Mouse (Mus musculus) c-Kit-positive CD71-negative TER-119-negative erythroid progenitor cells, embryonic 14.5 days (primary cell): ENCODE data around the gene Reck.

Experiments used
- DNase-seq: peaks from one replicate; pipeline ENCODE4 v3.0.0-alpha.2; 2013; ENCODE audit warnings: low read depth

Reck gene

GRCm38 (mm10) chr4:43906443-43906842, 31.1 kb downstream of the Reck start:
- peak; percentile 73 for DNase-seq

GRCm38 (mm10) chr4:43918221-43918620, 42.9 kb downstream of the Reck start:
- DNase-seq: no peak

DNA sequence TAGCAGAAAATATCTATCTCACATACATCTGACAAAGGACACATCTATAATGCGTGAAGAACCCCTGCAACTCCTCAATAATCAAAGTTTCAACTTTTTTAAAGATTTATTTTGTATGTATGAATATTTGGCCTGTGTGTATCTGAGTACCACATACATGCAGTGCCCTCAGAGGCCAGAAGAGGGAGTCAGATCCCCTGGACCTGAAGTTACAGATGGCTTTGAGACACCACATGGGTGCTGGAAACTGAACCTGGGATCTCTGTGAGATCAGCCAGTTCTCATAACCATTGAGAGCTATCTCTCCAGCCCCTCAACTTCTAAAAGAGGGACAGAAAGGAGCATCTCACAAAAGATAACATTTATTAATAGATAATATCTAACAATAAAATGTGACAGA, 45.3 kb downstream of the Reck start:
- DNase-seq: no peak

DNA sequence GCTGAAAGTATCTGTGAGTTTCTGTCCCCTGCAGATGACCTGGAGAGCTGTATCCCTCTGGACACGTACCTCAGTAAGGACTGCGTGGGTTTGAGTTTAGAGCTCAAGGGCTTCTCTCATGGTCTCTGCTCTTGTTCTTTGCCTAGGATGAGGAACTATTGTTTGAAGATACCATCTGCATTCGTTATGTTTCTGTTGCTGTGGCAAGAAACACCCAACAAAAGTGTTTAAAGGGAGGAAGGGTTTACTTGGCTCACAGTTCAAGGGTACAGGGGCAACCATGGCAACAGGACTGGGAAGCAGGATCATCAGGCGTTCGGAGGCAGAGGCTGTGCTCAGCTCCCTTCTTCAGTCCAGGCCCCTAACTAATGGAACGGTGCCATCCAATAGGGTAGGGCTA, 49.8 kb downstream of the Reck start:
- no peak for DNase-seq

DNA sequence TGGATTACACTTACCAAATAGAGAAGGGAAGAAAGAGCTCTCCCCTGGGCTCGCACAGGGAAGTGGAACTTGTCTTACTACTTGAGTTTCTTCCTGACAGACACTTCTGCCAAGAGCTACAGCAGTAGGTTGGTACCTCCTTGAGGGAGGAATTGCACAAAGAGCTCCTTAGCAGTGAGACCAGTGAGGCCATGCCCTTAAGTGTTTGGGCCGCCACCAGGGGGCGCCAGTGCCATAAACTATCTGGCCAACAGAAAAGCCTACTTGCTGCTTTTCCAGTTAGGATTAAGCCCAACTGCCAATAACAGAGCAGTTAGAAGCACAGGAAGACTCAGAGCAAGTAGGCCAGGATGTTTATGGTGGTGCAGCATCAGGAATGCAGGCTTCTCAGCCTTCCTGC, 50.4 kb downstream of the Reck start:
- peak; percentile 76 for DNase-seq

DNA sequence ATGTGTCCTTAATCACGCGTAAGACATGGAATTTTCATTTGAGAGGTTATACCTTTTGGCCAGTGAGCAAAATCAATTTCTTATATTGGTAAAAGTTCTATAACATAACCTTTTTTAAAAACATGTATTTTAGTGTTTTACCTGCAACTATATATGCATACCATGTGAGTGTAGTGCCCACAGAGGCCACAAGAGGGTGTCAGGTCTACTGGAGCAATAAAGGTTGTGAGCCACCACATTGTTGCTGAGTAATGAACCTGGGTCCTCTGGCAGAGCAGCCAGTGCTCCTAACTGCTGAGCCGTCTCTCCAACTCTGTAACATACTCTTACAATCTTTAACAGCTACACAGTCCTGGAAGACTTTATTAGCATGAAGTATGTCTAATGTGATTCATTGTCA, 52.5 kb downstream of the Reck start:
- no peak for DNase-seq

DNA sequence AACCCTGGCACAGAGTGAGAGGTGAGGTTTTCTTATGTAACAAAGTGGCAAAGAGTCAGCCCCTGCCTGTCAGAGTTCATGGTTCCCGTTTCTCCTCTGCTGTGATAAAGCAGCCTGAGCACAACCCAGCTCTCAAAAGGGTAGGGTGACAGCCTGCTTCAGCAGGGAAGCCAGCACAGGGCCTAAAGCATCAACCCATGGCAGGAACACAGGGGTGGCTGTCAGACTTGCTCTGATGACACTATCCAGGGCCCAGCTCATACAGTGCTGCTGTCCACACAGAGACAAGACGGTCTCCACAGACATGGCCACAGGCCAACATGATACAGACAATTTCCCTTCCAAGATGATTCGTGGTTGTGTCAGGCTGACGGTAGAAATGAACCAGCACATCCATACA, 56.5 kb downstream of the Reck start:
- DNase-seq: no peak

GRCm38 (mm10) chr4:43936186-43936585, 60.9 kb downstream of the Reck start:
- DNase-seq: no peak

DNA sequence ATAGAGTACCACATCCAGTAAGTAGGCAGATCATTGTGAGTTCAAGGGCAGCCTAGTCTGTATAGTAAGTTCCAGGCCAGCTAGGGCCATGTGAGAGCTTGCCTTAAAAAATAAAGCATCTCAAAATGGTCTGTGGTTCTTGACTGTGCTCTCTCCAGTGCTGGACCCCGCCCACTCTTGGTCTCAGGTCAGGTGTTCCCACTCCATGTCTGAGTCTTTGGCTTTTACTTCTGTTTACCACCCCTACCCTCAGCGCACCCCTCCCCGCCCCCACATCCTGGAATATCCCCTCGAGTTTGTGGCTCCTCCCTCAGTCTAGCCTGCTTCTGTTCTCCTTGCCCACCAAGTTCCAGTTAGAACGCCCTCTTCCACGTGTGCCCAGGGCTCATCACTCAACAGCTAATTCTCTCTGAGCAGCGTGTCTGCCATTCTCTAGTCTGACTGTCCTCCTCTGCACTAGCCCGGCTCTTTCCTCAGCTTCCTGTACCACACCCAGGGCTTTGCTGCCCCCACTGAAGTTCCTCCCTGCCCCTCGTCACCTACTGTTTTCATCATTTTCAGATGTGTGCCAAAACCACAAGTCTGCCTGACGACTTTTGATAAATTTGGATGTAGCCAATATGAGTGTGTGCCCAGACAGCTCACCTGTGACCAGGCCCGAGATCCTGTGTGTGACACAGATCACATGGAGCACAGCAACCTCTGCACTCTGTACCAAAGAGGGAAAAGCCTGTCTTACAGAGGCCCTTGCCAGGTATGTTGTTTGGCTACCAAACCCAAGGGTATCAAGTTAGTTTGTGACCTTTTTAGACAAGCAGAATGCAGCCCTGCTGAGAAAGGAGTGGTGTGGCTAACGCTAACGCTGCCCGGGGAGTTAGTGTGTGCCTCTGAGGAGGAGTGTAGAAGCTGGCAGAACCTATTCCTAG, 61.7 kb downstream of the Reck start:
- no peak for DNase-seq

DNA sequence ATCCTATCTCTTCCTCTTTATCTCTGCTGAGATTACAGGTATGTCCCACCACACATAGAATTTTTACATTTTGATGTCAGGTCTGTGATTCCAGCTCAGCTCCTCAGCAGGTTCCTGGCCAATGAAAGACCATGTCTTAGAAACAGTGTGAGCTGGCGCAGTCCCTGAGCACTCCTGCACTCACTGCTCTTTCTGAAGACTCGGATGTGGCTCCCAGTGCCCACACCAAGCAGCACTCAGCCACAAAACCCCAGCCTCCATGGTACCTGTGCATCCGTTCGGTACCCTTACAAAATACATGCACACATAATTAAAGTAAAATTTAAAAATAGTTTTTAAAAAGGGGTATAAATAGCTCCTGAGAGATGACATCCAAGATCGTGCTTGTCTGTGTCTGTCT, 66.0 kb downstream of the Reck start:
- no peak for DNase-seq

DNA sequence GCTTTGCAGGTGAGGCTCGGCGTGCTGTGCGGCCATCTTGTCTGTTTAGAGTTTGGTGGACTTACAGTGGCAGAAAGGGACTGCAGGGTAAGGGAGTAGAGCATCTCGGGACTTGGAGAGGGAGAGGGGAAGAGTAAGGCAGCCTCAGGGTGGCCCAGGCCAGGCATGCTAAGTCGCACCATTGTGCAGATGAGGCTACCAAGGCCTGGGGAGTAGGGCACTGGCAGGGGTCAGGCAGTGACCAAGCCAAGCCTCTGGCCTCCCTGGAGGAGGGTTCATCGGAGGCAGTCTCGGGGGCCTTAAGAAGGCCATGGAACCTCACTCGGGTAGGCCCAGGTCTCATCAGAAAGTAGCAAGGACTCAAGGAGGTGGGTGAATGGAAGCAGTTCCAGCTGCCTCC, 67.1 kb downstream of the Reck start:
- DNase-seq: no peak

- no peak for DNase-seq
These were observed 72.2 kb downstream of the Reck start for GRCm38 (mm10) chr4:43947571-43947970.

- peak; percentile 90 for DNase-seq
These were observed 82.0 kb downstream of the Reck start, which contains the start of gene Glipr2 for GRCm38 (mm10) chr4:43957292-43957845. TSS of gene Glipr2 (plus strand) at chr4:43957401.

- no peak for DNase-seq
These were observed 82.6 kb downstream of the Reck start for GRCm38 (mm10) chr4:43957846-43958461.

DNA sequence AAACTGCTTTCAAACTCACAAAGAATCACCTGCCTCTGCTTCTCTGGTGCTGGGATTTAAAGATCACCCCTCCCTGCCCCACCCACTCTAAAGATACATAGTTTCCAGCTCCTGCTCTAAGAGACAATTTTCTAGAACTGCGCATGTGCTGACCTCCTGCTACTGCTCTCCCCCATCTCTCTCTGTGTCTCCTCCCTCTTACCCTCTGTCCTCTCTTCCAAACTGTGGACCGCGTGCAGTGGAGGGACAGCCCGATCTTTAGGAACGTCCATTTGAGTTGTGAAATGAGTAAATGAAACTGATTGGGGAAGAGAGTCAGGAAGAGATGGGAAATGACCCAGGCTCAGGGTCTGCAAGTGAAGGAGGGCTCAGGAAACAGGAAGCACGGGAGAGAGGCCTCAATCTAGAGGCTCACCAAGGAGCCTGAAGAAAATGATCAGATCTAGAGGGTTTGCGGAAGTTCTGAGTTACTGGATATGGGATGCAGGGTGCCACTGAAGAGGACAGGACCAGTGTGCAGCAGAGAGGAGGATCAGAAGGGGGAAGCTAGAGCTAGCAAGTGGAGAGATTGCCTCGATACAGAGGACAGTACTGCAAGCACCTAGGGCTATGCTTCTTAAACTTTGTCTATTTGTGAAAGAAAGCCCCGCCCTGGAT, 84.3 kb downstream of the Reck start:
- no peak for DNase-seq

GRCm38 (mm10) chr4:43960207-43960606, 84.9 kb downstream of the Reck start:
- DNase-seq: no peak

GRCm38 (mm10) chr4:43964326-43964833, 89.0 kb downstream of the Reck start:
- no peak for DNase-seq

- no peak for DNase-seq
These were observed 89.8 kb downstream of the Reck start for GRCm38 (mm10) chr4:43964951-43965684.

GRCm38 (mm10) chr4:43965856-43966535, 90.7 kb downstream of the Reck start:
- no peak for DNase-seq

GRCm38 (mm10) chr4:43968650-43969049, 93.3 kb downstream of the Reck start:
- DNase-seq: no peak

DNA sequence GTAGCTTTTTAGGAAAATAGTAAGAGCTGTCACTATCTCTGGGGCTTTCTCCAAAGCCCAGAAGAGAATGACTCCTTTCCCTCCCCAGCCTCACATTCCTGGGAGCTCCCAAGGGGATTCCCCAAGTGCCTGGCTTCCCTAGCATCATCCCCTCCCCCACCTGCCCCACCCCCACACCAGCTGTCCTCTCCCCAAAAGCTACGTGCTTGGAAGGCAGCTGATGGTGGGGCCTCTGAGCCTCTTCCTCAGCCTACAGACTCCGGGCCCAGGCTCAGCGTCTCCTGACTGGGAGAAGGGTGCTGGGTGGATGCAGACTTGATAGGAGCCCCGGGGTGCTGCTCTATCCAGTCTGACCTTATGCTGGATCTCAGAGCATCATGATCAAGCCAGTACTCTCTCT, 94.0 kb downstream of the Reck start:
- DNase-seq: no peak
